Mouse (Mus musculus) cerebellum, adult 2 months (tissue): ENCODE measurements at regions not wholly inside any gene's neighbourhood (a gene's known extent, or its start where the extent isn't known, plus 50 kb on each side); places are given as distances from the start of the nearest gene placed in this dataset.

Source experiments
- CTCF ChIP-seq: fragments of 200-500 bp; IDR thresholded peaks from 2 replicates; pipeline ENCODE4 v1.5.1; 2011; ENCODE audit warnings: low read depth, mild to moderate bottlenecking, control low read depth, low read length, moderate library complexity, borderline replicate concordance; ENCODE audit not compliant: insufficient read depth
- POLR2A ChIP-seq: fragments of 200-500 bp; IDR thresholded peaks from 2 replicates; pipeline ENCODE4 v1.6.1; 2011; ENCODE audit warnings: low read length, control low read depth, borderline replicate concordance; ENCODE audit not compliant: insufficient read depth

- TF ChIP-seq POLR2A: no peak
- no peak for TF ChIP-seq CTCF
Measured at GRCm38 (mm10) chr4:54026919-54027318, 201.1 kb downstream of the Tmem38b start.
